Mouse (Mus musculus) embryonic fibroblast, embryonic 13.5 days (primary cell): ENCODE measurements around the gene Minos1.
A peak's percentile ranks its signal among the peaks of the same experiment; 100 is the strongest.

Source experiments
- CTCF ChIP-seq: IDR thresholded peaks from 2 replicates; pipeline ENCODE4 v1.5.1; 2011; ENCODE audit warnings: mild to moderate bottlenecking, control low read depth, low read length, moderate library complexity, borderline replicate concordance; ENCODE audit not compliant: insufficient read depth
- POLR2A ChIP-seq: IDR thresholded peaks from 2 replicates; pipeline ENCODE4 v1.6.1; 2011; ENCODE audit warnings: low read depth, mild to moderate bottlenecking, control low read depth, low read length, moderate library complexity

- TF ChIP-seq CTCF (peak; percentile 26; the same call in 1 of the 2 replicates), POLR2A (no peak)
Measured at GRCm38 (mm10) chr4:139145156-139145555, 14.2 kb upstream of the Minos1 start.
